Mouse (Mus musculus) heart, postnatal 10 days (tissue): ENCODE measurements around the gene Kl. TPM values are rescaled to one million over a fixed set of nuclear protein-coding genes. Genes with fewer than 3 reads are reported as not detected.

ENCODE experiments used
- DNase-seq, 2 experiments: peaks; one replicate each; pipeline ENCODE4 v3.0.0; 2021
- intact Hi-C: fragments of 180-260 bp; cut with DNase I; formaldehyde crosslinking; loops from one replicate; pipeline ENCODE4 v1.15.1; 2025
- total RNA-seq, 2 experiments: library from RNA; stranded (reverse); gene quantifications; 2 replicates each; pipeline ENCODE4 v1.2.3; 2021

The Kl gene
- total RNA-seq, 2 experiments from 2014 or later: 0.05 TPM; not detected in 1

DNA sequence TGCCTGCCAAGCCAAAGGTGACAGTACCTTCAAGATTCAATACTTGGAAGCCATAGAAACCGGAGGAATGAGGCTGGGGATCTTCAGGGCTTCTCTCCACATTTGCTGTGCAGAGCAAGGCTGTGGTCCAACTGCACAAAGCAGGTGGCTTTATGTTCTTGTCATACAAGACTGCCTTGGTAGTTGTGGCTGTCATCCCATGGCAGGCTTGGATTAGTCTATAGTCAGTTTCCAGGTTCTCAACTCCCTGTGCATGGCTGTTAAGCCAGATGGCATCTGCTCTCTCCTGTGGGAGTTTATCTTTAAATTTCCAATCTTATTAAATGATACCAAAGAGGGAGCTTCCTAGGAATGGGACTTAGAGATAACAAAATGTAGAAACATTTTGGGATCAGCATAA is 9.2 kb downstream of the Kl start:
- intact Hi-C loops: no loop called here
- no peak for DNase-seq

DNA sequence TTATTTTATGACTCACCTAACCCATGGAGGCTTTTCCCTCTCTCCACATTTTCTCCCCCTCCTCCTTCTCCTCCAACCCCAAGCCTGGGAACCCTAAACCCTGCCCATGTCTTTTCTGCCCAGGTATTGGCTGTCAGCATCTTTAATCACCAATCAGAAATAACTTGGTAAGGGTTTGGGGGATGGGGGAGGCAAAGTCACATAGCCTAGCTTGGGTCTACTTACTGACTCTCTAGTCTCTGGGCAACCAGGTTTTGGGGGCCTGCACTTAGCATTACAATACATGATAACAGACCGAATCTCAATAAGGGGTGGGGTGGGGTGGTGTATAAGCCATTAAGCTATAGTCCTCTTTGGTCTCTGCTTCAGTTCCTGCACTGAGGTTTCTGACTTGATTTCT is 10.3 kb downstream of the Kl start:
- no peak for DNase-seq
- intact Hi-C loops: no loop called here

DNA sequence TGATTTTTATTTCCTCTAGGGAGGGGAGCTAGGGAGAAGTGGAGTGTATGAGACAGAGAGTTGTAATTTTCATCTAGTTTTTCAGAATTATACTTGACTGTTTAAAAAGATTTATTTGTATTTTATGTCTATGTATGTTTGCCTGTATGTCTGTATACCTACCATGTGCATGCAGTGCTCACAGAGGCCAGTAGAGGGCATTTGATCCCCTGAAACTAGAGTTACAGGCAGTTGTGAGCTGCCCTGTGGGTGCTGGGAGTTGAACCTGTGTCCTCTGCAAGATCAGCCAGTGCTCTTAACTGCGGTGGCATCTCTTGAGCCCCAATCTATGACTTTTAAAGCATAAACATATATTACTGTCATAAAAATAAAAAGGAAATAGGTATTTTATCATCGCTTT is 15.5 kb downstream of the Kl start:
- intact Hi-C loops: no loop called here
- DNase-seq: no peak

DNA sequence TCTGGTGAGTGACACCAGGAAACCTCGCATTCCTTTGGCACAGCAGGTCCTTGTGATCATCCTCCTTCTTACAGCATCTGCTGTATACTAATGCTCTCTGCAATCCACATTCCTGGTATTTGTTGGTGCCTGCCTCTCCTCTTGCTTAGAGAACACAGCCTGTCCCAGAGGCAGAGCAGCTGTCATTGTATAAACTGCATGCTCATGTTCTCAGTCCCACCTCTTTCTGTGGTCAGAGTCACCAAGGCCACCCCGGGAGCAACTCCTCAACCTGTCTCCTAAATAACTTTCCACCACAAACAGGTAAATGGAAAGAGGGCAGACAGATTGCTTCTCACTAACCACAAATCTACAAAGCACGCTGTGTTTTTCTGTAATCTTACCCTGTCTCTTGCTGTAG is 18.1 kb downstream of the Kl start:
- intact Hi-C loops: no loop called here
- DNase-seq: no peak

DNA sequence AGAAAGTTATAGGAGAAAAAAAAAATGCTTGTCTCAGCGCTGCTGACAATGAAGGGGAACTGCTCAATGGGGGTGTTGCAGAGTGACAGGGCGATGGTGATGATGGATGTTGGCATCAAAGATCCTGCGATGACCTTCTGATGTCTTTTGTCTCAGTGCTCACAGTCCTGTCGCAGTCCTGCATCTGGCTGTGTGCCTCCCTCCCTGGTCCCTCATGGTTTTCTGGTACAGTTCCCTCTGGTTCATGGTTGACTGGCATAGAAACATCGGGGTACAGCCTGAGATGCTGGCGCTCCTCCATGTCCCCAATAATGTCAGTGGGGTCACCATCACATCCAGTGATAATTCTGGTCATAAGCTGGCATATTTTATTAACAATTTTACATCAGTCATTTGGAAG is 18.7 kb downstream of the Kl start:
- intact Hi-C loops: no loop called here
- DNase-seq: no peak

DNA sequence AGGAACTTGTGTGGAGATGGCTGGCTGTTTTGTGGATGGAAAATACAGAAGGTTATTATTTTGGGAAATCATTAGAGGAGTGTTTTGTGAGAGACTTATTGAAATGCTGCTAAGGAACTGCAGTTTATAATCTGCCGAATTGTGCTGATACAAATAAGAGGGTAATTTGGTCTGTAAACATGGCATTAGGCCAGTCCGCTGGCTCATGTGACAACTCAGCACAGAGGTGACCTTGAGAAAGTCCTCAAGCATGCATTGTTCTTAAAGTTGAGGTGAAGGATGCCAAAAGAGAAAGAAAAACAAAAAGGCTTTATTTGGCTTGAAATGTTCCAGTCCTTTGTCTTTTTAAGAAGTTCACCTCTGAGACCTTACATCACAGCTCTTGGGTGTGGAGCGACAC is 21.8 kb downstream of the Kl start:
- no peak for DNase-seq
- intact Hi-C loops: no loop called here

DNA sequence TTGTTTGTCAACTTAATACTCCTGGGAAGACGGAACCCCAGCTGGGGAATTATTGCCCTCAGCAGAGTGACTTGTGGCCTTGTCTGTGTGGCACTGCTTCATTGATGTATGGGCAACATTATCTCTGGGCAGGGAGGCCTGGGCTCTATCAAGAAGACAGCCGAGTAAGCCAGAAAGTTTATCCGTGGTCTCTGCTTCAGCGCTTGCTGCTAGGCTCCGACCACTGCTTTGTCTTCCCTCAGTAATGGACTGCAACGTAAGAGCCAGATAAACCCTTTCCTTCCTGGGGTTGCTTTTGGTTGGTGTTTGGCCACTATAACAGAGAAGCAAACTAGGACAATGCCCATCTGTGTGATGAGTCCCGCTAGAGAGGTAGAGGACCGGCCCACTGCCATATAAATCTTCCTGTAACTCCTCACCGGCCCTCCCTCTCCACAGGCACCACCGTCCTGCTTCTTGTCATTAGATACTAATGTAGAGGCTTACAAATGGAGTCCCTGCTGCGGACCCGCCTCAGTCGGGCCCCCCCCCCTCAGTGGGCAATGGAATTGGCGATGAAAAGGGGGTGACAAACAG is 25.1 kb downstream of the Kl start:
- DNase-seq: no peak
- intact Hi-C loops: no loop called here

DNA sequence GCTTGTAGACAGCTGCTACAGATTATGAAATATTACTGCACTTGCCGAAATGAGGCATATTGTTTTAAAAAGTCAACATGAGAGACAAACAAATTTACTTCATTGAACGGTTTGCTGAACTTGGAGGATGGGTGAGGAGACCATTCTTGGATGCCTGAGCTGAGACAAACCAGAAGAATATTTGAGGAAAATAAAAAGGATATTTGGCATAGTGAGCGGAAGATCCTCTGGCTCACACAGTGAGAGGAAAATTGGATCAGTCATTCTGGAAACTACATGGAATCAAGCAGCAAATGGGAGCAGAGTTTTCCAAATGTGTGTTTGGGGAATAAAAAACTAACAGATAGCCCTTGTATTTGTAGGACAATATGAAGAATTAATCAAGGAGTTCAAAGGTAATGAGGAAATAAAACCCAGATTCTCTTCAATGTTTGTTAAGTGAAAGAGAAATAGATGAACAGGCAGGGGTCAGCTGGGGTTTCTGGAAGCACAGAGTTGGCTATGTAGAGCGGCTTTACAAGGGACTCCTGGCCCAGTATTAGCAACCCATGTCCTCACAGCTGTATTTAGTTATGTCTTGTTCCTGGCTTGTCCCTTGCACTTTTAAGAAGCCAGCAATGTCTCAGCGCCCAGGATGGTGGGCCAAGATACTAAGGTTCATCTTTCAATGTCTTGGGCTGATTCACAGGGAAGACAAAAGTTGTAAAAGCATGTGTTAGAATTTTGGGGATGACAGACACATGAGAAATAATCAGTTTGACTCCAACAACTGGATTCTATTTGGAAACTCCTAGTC is 27.1 kb downstream of the Kl start:
- peak; percentile 53 to 63 for DNase-seq
- intact Hi-C loops: no loop called here

DNA sequence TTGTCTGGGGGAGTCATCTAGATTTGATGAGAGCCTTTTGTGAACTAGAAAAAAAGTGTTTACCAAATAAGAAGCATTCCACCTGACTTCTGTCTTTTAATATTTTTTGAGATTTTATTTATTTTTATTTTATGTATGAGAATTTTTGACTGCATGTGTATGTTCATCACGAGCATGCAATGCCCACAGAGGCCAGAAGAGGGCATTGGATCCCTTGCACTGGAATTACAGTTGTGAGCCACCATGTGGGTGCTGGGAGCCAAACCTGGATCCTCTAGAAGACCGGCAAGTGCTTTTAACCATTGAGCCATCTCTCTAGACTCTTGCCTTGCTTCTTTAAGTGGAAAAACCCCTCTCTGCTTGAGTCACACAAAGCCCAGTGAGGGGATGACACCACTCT is 29.7 kb downstream of the Kl start:
- intact Hi-C loops: no loop called here
- DNase-seq: no peak

DNA sequence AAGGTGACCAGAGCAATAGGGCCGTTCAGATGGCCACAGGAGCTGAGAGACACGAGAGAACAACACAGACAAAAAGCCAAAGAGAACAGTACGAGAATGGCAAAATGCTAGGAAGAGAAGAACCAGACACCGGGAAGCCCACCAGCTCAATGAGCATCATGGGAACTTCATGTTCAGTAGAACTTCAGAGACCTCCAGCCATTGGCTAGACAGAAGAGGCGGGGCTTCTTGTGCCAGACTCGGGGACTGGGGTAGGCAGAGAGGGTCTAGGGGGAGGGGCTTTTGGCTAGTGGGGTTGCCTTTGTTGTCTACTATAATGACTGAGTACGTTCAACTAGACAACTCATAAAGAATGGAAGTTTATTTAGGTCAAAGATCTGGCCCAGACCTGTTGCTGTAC is 41.7 kb downstream of the Kl start:
- no peak for DNase-seq
- intact Hi-C loops: no loop called here

DNA sequence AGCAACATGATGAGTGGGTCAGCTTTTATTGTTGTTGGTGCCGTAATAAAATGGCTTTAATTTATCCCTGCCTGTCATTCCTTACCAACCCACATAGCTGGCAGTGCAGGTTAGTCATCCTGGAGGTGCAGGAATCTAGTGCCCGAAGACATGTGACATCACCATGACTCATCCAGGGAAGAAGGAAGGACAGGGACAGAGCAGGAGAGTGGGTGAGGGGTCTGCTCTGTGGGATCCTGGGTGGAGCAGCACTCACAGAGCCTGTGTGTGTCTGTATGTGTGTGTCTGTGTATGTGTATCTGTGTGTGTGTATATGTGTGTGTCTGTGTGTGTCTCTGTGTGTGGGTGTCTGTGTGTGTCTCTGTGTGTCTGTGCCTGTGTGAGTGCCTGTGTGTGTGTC is 44.2 kb downstream of the Kl start:
- intact Hi-C loops: no loop called here
- DNase-seq: no peak

DNA sequence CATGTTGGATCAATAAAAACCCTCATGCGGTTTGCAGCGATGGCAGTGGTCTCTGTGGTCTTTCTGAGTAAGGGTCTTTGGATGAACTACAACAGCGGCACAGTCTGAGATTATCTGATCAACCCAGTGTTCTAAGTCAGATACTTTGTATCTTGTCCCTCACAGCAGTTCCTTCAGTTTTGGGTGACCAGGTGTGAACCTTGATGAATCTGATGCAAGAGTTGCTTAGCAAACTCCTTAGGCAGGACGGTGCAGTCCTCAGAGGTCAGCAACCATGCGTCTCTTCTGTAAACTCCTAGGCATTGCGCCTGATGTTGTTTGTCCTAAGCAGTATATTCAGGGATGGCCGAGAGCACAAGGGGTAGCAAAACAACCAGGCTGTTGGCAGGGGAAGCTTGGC is 48.7 kb downstream of the Kl start:
- intact Hi-C loops: no loop called here
- DNase-seq: no peak

DNA sequence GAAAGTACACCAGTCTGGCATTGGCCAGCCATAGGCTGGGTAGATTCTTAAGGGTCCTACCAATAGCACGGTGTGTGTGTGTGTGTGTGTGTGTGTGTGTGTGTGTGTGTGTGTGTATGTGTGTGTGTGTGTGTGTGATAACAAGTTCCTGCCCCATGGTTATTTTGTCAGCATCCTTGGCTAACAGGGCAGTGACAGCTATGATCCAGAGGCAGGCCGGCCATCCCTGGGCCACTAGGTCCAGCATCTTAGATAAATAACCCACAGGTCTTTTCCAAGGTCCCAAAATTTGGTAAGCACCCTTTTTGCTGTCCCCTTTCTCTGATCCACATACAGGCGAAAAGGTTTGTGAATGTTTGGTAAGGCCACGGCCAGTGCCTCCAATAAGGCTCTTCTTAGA is 49.6 kb downstream of the Kl start:
- no peak for DNase-seq
- intact Hi-C loops: no loop called here

DNA sequence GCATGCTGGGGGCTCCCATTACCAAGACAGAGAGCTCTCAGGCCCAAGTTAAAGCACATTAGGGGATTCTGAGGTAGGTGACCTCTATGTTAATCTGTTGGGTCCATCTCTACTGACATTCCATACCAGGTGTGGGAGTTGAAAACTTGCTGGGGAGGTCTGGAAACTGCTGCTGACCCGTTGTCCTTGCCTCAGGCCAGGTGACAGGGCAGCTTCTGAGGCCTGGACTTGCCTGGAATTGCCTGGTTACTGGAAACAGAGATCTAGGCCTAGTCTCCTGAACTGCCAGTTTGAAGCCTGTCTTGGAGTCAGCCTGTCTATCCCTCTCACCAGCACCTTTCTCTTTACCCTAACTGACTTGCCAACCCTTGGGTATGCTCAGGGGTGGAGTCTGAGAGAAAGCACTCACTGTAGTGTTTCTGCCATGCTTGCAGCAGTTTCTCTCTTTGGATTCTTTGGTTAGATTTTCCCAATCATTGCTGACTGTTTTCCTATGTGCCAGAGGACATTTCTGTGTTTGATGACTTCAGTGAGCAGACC is 51.9 kb downstream of the Kl start:
- intact Hi-C loops: no loop called here
- no peak for DNase-seq

DNA sequence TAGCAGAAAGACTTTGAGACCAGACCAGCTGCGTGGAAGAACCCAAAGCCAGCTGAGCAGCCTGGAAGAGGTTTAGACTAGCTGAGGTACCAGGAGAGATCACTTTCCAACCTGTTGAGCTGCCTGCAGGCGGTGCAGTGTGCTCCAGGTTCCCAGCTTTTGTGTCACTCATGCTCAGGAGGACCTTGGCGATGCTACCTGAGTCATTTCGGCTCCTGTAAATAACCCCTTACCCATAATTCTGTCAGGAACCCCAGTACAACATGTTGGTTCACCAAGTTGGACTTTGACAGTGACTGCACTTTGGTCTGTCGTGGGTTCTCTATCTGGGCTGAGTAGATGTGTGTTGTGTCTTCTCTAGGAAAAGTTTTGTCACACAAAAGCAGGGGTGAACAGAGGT is 66.0 kb downstream of the Kl start:
- DNase-seq: no peak
- intact Hi-C loops: no loop called here

DNA sequence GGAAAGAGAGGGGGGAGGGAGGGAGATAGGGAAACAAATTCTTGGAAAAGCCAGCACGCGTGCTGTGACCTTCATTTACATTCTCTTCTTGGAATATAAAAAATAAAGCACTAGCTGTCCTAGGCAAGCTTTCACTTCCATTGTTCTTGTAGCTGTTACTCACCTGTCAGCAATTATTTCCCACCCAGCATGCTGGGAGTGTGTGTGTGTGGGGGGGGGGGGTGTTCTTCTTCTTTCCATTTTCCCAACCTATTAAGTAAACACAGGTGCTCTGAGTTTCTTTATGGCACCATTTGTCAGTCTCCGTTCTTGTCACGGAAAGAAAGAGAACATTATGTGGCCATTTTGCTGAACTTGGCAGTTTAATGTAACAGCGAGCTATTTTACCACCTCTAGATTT is 66.6 kb downstream of the Kl start:
- intact Hi-C loops: no loop called here
- DNase-seq: no peak

DNA sequence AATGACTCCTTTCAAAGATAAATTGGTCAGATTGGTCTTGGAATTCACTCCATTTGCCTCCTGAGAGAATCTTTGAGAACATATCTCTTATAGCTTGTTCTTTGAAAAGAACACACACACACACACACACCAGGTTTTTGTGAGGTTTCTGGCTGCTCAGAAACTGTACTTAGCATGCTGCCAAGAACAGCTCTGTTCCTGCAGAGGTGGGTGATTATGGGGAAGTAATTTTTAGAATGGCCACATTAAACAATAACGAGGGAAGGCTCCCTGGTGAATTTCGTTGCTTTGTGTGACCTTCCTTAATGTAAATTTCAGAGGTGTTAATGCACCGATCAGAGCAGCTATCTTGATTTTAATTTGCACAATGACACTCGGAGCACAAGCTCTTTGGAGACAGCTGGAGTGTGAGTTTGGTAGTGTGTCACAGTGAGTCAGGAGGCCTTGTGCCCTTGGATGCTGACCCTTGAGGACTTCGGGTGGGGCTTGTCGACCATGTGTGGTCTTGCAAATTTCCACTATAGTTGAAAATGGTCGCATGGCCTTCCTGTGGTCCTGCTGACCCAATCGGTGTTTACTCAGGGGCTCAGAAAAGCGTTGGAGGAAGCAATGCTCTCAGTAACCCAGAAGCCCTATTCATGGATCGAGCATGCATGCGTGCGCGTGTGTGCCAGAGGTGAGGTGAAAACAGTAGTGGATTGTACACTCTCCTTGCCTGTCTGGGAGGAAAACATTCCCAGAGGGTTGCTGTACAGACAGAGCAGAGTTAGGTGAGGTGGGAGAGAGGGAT is 67.8 kb downstream of the Kl start:
- DNase-seq: no peak
- intact Hi-C loops: no loop called here

DNA sequence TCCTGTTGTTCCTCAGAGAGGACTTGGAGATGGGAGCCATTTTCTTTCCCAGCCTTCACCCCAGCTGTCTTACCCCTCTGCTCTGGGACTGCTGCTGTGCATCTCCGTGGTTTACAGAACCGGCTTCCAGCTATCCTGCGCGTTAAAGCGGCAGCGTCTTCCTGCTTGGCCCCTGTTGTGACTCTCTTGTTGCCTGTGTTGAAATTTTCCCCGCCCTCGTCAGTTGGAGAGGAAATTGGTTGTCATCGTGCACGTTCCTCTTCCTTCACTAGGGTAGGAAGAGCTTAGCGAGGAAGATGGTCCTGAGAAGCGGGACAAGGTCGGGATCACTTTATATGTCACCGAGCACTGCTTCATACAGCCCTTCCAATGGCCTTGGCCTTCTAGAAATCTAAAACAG is 68.4 kb downstream of the Kl start:
- DNase-seq: peak in 1 of 2 experiments; percentile 20
- intact Hi-C loops: no loop called here

DNA sequence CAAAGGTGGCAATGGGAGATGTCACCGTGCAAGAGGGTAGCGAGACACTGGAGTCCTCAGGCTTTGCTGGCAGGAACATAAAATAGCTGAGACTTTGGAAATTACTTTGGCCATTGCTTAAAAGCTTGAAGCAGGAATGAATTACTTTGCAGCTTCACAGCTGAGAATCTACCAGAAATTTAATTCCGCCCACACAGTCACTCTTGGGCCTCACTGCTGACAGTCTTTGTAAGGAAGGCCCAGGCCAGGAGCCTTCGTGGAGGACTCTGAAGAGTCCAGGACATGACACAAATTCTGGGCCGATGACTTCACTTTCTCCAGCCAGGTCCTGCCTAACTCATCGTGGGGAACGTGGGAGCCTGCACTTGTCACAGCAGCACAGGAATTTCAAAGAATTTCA is 69.6 kb downstream of the Kl start:
- DNase-seq: peak; percentile 12 to 20
- intact Hi-C loops: no loop called here

DNA sequence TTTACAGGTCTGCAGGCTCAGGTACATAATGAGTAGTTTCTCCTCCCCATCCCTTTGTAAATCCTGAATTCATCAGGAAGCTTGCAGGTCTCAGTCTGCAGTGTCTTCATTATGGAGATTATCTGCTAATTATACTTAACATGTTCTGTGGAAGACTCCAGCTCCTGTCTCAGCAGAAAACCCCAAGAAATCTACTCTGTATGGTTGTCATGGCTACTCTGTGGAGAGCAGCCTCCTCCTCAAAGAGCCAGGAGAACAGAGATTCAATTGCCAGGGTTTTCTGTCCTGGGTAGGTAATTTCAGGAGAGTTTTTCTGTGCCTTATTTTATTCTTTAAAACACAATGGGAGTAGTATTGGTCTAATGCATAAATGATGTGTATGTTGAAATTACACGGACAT is 70.5 kb downstream of the Kl start:
- intact Hi-C loops: no loop called here
- DNase-seq: no peak

DNA sequence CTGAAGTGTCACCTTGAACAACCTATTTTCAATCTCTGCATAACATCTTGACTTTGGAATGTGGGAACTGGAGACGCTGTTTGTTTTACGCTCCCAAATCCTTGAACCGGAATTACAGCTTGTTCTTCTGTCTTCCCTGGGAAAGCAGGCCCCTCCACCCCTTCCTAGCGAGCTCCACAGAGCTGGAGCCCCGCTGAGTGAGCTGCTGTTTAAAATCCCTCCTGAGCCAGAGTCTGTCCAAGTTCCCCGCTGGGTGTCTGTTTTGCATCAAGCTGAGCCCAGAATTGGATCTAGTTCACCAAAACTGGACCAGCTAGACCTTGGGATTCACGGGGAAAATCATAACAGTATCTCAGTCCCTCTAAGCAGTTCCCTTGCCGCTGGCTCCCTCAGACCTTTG is 71.1 kb downstream of the Kl start:
- peak; percentile 31 to 45 for DNase-seq
- intact Hi-C loops: no loop called here

DNA sequence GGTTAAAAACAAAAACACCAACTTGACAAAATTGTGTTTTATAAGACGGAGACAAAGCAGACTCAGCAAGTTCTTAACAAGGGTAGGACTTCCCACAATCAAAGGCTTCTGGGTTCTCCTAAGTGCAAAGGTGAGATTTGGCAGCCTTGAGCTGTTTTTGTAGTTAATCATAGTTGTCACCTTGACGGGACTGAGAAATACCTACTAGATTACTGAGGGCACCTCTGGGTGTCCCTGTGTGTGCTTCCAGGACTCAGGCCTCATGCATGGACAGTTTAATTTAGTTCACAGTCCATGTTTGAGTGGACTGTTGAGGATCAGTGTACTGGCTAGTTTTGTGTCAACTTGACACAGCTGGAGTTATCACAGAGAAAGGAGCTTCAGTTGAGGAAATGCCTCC is 72.1 kb downstream of the Kl start:
- intact Hi-C loops: no loop called here
- no peak for DNase-seq
